Mouse (Mus musculus) 416B (cell line): Measurements from ENCODE around the gene Dlgap4.
A peak's percentile ranks its signal among the peaks of the same experiment; 100 is the strongest.

Experiments used
- DNase-seq: peaks from one replicate; pipeline ENCODE4 v3.0.0; 2011; ENCODE audit warnings: low read depth

The Dlgap4 gene

GRCm38 (mm10) chr2:156804589-156804988 is 191.1 kb downstream of the Dlgap4 start:
- peak; percentile 43 for DNase-seq

GRCm38 (mm10) chr2:156806886-156807285 is 193.4 kb downstream of the Dlgap4 start:
- no peak for DNase-seq

- peak; percentile 88 for DNase-seq
Observed at GRCm38 (mm10) chr2:156809579-156809978, 196.1 kb downstream of the Dlgap4 start.

- DNase-seq = peak; percentile 57
Observed at GRCm38 (mm10) chr2:156810716-156811115, 197.2 kb downstream of the Dlgap4 start.

- DNase-seq = no peak
Observed at GRCm38 (mm10) chr2:156811556-156811955, 198.1 kb downstream of the Dlgap4 start.
